Mouse (Mus musculus) B cell, adult 67 days (primary cell): ENCODE data around the gene Ctsl. TPM values are rescaled to one million over a fixed set of nuclear protein-coding genes. Genes with fewer than 3 reads are reported as not detected.

Experiments
- total RNA-seq, 2 experiments: library from RNA; stranded (reverse); gene quantifications; 4 replicates each; pipeline ENCODE4 v1.2.4; 2023

The Ctsl gene
- total RNA-seq: 10 to 100 TPM; 10.2 to 14.7 TPM

GRCm38 (mm10) chr13:64370173-64370940 is at the start of gene Ctsl:
Ctsl (minus strand) TSS chr13:64370890.

GRCm38 (mm10) chr13:64312024-64312915 is 58.4 kb downstream of the Ctsl start, which contains the start of gene Aaed1:
Aaed1 (minus strand) TSS chr13:64312710.

Other genes starting within 250 kb of the Ctsl start
- 10 to 100 TPM; 21.7 to 23.4 TPM for gene Slc35d2, start 241.5 kb downstream of the Ctsl start, total RNA-seq
- 10 to 100 TPM; 20.3 to 20.4 TPM for gene Zfp367, start 217.7 kb downstream of the Ctsl start, total RNA-seq
- 10 to 100 TPM; 10.5 to 16.4 TPM for gene Habp4, start 209.1 kb downstream of the Ctsl start, total RNA-seq
- 1 to 10 TPM; 5.0 TPM for gene Cdc14b, start 95.6 kb downstream of the Ctsl start, total RNA-seq
- 10 to 100 TPM; 33.8 to 38.0 TPM for gene Aaed1, start 58.2 kb downstream of the Ctsl start, total RNA-seq
- 1 to 10 TPM; 3.1 to 3.9 TPM for gene Cdk20, start 61.4 kb upstream of the Ctsl start, total RNA-seq
- not detected for gene Fam240b, start 126.9 kb upstream of the Ctsl start, total RNA-seq